Mouse (Mus musculus): ENCODE results near the gene Tsen15. TPM values are rescaled to one million over a fixed set of nuclear protein-coding genes. Genes with fewer than 3 reads are reported as not detected.
A peak's percentile ranks its signal among the peaks of the same experiment; 100 is the strongest.
"Not testable (repeated sequence)": the region's sequence is repeated elsewhere in the genome, so short reads cannot be mapped to it uniquely, and the experiment has no call there.

Gene Tsen15
- polyA plus RNA-seq, 1 experiment from 2014 or later, result 71.0 TPM

DNA sequence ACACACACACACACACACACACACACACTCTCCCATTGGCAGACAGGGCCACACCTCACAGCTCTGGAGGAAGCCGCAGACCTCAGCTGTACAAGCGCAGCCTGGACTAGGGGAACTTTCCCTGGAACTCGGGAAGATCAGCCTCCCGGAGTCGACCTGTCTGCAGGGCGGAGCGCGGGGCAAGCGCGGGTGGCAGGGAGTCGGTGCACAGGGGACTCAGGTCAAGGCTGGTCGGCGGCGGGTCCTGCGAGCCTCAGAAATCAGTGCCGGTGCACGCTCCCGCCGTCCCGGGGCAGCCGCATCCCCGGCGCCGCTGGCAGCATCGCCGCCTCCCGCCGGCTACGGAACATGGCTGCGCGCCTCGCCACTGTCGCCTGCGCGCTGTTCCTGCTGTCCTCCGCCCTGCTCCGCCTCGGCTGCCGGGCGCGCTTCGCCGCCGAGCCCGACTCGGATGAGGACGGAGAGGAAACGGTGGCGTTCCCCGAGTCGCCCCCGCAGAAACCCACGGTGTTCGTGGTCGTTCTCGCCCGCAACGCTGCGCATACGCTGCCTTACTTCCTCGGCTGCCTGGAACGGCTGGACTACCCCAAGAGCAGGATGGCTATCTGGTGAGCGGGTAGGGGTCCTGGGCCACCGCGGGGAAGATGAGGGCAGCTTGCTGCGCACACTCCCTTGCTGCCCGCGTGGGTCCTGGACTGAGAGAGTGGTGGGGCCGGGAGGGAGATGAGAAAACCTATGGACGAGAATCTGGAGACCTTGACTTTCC is 13.5 kb upstream of the Tsen15 start, which contains the start of gene Colgalt2:
Colgalt2 (plus strand) TSS at position 41 of the 766 bp plus-strand sequence.
- H3K4me1 ChIP-seq (ENCODE audit: control insufficient read depth, insufficient read depth, low read length), result 0 out of 2 replicates have a peak, but pooled peaks cover 10% of the 10 kb centered on the region
- WGBS, result under 1% methylated on average over 18 of the region's 70 CpGs
- H3K4me3 ChIP-seq (ENCODE audit: low read depth, low read length), result peak within 1 kb of the TSS; percentile 69
- no peaks in the 10 kb centered on the region for H3K9me3 ChIP-seq (ENCODE audit: control insufficient read depth, low read length)
- H3K4me2 ChIP-seq (ENCODE audit: low read depth, low read length), result peak within 1 kb of the TSS; percentile 97
- ATAC-seq (ENCODE audit: low read depth) (peak; percentile 88), DNase-seq (ENCODE audit: low spot score) (peak; percentile 82)
- H3K36me3 ChIP-seq (ENCODE audit: control insufficient read depth, insufficient read depth, low read length), result no peaks in the 10 kb centered on the region
- peak within 1 kb of the TSS; percentile 71 for H3K9ac ChIP-seq (ENCODE audit: low read depth, low read length)
- H3K27me3 ChIP-seq (replicated peaks; ENCODE audit: control insufficient read depth, insufficient read depth, low read length), result 0 out of 2 replicates have a peak, but pooled peaks cover 9% of the 10 kb centered on the region
- H3K27ac ChIP-seq (replicated peaks; ENCODE audit: low read depth, low read length), result peak within 1 kb of the TSS; percentile 68

DNA sequence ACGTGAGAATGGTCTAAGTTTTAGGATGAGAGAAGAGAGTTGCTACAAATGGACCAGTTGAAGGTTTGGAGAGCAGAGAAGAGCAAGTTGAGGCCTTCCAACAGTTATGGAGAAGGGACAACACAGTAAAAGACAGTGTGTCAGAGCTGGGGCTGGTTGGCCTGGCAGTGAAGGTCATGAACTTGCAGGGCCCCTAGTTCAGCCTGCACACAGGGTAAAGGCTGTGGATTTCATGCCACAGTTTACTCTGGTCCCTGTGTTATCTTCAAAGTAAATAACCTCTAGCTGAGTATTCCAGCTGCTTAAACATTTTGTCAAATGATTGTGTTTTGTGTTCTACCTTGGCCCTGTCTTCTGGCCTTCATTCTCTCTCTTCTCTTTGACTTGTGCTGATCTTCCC is 12.2 kb upstream of the Tsen15 start:
- H3K4me1 ChIP-seq (ENCODE audit: control insufficient read depth, insufficient read depth, low read length), result 0 out of 2 replicates have a peak, but pooled peaks cover 10% of the 10 kb centered on the region
- WGBS, result 66% methylated on average over 1 of the region's 1 CpGs
- 0 out of 2 replicates have a peak, but pooled peaks cover 9% of the 10 kb centered on the region for H3K27me3 ChIP-seq (replicated peaks; ENCODE audit: control insufficient read depth, insufficient read depth, low read length)
- H3K9me3 ChIP-seq (ENCODE audit: control insufficient read depth, low read length), result no peaks in the 10 kb centered on the region
- DNase-seq (ENCODE audit: low spot score), result no peak
- no peak overlapping the region for H3K9ac ChIP-seq (ENCODE audit: low read depth, low read length)
- no peaks in the 10 kb centered on the region for H3K36me3 ChIP-seq (ENCODE audit: control insufficient read depth, insufficient read depth, low read length)
- no peak overlapping the region for H3K4me2 ChIP-seq (ENCODE audit: low read depth, low read length)
- no peak overlapping the region for H3K27ac ChIP-seq (replicated peaks; ENCODE audit: low read depth, low read length)
- H3K4me3 ChIP-seq (ENCODE audit: low read depth, low read length), result no peak overlapping the region
- ATAC-seq (ENCODE audit: low read depth), result no peak

DNA sequence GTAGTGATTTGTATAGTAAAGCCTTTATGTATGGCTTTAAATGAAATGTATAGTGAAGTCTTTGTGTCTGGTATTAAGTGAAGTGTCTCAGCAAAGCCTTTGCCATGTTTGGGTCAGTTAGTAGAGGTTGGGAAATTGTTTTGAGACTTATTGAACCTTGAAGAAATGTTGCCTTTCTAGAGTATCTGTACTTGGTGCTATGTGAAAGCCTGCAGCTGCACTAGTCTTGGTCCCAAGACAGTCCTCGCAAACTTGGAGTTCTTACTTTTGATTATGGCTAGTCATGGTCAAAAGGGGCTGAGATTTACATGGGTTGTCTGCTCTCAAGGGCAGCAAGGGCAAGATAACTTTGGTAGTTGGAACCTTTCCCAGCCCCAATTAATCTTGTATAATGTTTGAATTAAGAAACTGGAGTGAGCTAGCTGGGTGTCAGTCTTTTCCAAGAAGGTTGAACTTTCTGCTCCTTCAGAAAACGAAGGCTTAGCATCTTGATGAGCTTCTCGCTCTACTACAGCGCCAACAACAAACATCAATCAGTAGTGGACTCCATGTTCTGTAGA is 8.5 kb upstream of the Tsen15 start:
- Histone ChIP-seq H3K9me3 (ENCODE audit: control insufficient read depth, low read length) (no peaks in the 10 kb centered on the region), H3K27me3 (replicated peaks; ENCODE audit: control insufficient read depth, insufficient read depth, low read length) (0 out of 2 replicates have a peak, but pooled peaks cover 1% of the 10 kb centered on the region), H3K4me2 (ENCODE audit: low read depth, low read length) (no peak overlapping the region), H3K9ac (ENCODE audit: low read depth, low read length) (no peak overlapping the region), H3K4me3 (ENCODE audit: low read depth, low read length) (no peak overlapping the region), H3K4me1 (ENCODE audit: control insufficient read depth, insufficient read depth, low read length) (no peaks in the 10 kb centered on the region), H3K27ac (replicated peaks; ENCODE audit: low read depth, low read length) (no peak overlapping the region), H3K36me3 (ENCODE audit: control insufficient read depth, insufficient read depth, low read length) (no peaks in the 10 kb centered on the region)
- ATAC-seq (ENCODE audit: low read depth), result no peak
- WGBS, result 86% methylated on average over 4 of the region's 4 CpGs
- DNase-seq (ENCODE audit: low spot score), result no peak

DNA sequence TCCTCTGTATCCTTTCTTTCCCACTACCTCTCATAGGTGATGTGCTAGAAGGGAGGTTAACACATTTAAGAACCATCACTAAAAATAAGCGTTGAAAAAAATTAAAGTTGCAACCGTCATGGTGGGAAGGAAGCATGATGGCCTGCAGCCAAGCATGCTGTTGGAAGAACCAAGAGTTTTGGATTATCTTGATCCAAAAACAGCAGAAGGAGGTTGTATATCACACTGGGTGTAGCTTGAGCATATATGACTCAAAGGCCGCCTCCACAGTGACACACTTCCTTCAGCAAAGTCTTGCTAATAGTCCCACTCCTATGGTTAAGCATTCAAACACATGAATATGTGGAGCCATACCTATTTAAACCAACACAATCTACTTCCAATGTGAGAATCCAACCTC is 7.6 kb upstream of the Tsen15 start:
- DNase-seq (ENCODE audit: low spot score) (no peak), ATAC-seq (ENCODE audit: low read depth) (no peak)
- 93% methylated on average over 3 of the region's 3 CpGs for WGBS
- Histone ChIP-seq H3K36me3 (ENCODE audit: control insufficient read depth, insufficient read depth, low read length) (no peaks in the 10 kb centered on the region), H3K27ac (replicated peaks; ENCODE audit: low read depth, low read length) (no peak overlapping the region), H3K4me1 (ENCODE audit: control insufficient read depth, insufficient read depth, low read length) (no peaks in the 10 kb centered on the region), H3K9ac (ENCODE audit: low read depth, low read length) (no peak overlapping the region), H3K4me2 (ENCODE audit: low read depth, low read length) (no peak overlapping the region), H3K9me3 (ENCODE audit: control insufficient read depth, low read length) (no peaks in the 10 kb centered on the region), H3K27me3 (replicated peaks; ENCODE audit: control insufficient read depth, insufficient read depth, low read length) (no peaks in the 10 kb centered on the region), H3K4me3 (ENCODE audit: low read depth, low read length) (no peak overlapping the region)

DNA sequence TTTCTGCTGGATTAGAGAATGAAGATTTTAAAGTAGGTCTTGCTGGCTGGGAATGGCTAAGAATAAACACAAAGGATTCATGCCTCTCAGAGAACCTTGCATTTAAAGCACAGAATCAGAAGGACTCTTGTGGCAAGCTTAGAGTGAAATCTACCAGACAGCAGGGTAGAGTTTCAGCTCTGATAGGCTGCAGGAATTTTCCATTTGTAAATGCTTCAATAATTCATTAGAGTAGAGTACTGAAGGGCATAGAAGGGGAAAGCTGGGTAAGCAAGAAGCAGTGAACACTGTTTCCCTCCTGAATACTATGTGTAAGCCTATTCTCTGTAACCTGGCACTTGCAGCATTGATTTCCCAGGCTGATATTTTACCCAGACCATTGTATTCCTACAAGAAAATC is 2.8 kb upstream of the Tsen15 start:
- H3K27me3 ChIP-seq (replicated peaks; ENCODE audit: control insufficient read depth, insufficient read depth, low read length), result no peaks in the 10 kb centered on the region
- no peaks in the 10 kb centered on the region; the same call in 1 of the 2 replicates for H3K4me1 ChIP-seq (ENCODE audit: control insufficient read depth, insufficient read depth, low read length)
- H3K27ac ChIP-seq (replicated peaks; ENCODE audit: low read depth, low read length), result no peak overlapping the region
- no peaks in the 10 kb centered on the region for H3K9me3 ChIP-seq (ENCODE audit: control insufficient read depth, low read length)
- H3K9ac ChIP-seq (ENCODE audit: low read depth, low read length), result no peak overlapping the region
- ATAC-seq (ENCODE audit: low read depth) (no peak), DNase-seq (ENCODE audit: low spot score) (no peak)
- no peaks in the 10 kb centered on the region for H3K36me3 ChIP-seq (ENCODE audit: control insufficient read depth, insufficient read depth, low read length)
- H3K4me3 ChIP-seq (ENCODE audit: low read depth, low read length), result no peak overlapping the region
- no peak overlapping the region for H3K4me2 ChIP-seq (ENCODE audit: low read depth, low read length)

DNA sequence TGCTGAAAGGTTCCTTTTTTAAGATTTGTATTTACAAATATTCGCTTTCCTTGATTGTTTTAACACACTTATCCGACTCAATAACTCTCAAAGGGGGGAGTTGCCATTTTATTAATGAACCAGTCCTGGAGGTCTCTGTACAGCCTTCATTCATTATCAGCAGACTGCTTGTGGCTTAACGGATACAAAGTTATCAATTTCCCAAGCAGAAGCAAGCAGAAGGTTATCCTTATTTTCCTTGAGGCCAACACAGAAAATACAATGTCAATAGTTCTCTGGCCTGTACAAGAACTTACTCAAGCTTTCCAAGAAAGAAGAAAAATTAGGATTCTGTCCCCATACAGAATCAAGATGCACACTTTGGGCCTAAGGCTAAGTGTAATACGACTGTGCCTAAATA is 795 bp downstream of the Tsen15 start:
- not testable (repeated sequence) for H3K9me3 ChIP-seq (ENCODE audit: control insufficient read depth, low read length); H3K27ac ChIP-seq (replicated peaks; ENCODE audit: low read depth, low read length); DNase-seq (ENCODE audit: low spot score); H3K4me1 ChIP-seq (ENCODE audit: control insufficient read depth, insufficient read depth, low read length); H3K27me3 ChIP-seq (replicated peaks; ENCODE audit: control insufficient read depth, insufficient read depth, low read length); ATAC-seq (ENCODE audit: low read depth)
- H3K4me2 ChIP-seq (ENCODE audit: low read depth, low read length), result peak overlapping the region; percentile 57
- peak overlapping the region; percentile 85 for H3K9ac ChIP-seq (ENCODE audit: low read depth, low read length)
- H3K36me3 ChIP-seq (ENCODE audit: control insufficient read depth, insufficient read depth, low read length), result peaks cover 17% of the 10 kb centered on the region; the same call in 1 of the 2 replicates
- H3K4me3 ChIP-seq (ENCODE audit: low read depth, low read length), result peak overlapping the region; percentile 90
- 28% methylated on average over 2 of the region's 4 CpGs for WGBS

DNA sequence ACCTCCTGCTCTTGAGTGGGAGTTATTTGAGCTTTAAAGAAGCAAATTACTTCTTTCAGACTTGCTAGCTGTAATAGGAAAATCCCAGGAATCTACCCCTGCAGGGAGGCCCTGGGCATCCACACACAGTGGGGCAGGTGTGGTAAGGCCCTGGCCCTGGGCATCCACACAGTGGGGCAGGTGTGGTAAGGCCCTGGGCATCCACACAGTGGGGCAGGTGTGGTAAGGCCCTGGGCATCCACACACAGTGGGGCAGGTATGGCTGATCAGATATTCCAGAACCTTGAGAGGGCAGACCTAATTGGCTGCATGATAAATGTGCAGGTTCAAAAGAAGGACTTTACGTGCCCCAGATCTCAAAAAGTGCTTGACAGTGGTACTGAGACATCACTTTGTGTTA is 1.9 kb downstream of the Tsen15 start:
- Histone ChIP-seq H3K36me3 (ENCODE audit: control insufficient read depth, insufficient read depth, low read length) (peaks cover 26% of the 10 kb centered on the region; the same call in 1 of the 2 replicates), H3K4me1 (ENCODE audit: control insufficient read depth, insufficient read depth, low read length) (no peaks in the 10 kb centered on the region; the same call in 1 of the 2 replicates), H3K27ac (replicated peaks; ENCODE audit: low read depth, low read length) (no peak overlapping the region), H3K9me3 (ENCODE audit: control insufficient read depth, low read length) (no peaks in the 10 kb centered on the region), H3K9ac (ENCODE audit: low read depth, low read length) (no peak overlapping the region), H3K4me2 (ENCODE audit: low read depth, low read length) (no peak overlapping the region), H3K27me3 (replicated peaks; ENCODE audit: control insufficient read depth, insufficient read depth, low read length) (no peaks in the 10 kb centered on the region), H3K4me3 (ENCODE audit: low read depth, low read length) (no peak overlapping the region)
- 97% methylated on average over 1 of the region's 1 CpGs for WGBS
- DNase-seq (ENCODE audit: low spot score) (no peak), ATAC-seq (ENCODE audit: low read depth) (no peak)

DNA sequence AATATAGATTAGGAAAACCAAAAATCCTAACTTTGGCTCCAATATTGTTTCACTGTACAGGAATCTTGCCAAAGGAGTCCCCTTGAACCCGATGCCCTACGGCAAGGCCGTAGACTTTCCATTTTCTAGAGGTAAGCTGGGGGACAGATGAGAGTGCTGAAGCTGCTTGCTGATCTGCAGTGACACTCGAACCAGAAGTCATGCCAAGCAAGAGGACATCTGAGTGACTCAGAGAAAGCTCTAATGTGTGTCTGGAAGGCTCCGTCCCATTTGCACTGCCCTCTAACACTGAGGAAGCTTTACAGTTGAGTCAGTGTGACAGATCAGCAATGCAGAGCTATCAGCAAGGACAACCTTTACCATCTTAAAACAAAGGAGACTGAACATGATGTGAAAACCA is 8.2 kb downstream of the Tsen15 start:
- no peak overlapping the region for H3K4me3 ChIP-seq (ENCODE audit: low read depth, low read length)
- H3K4me2 ChIP-seq (ENCODE audit: low read depth, low read length), result no peak overlapping the region
- no peak for DNase-seq (ENCODE audit: low spot score)
- 88% methylated on average over 5 of the region's 5 CpGs for WGBS
- no peak overlapping the region for H3K9ac ChIP-seq (ENCODE audit: low read depth, low read length)
- H3K27me3 ChIP-seq (replicated peaks; ENCODE audit: control insufficient read depth, insufficient read depth, low read length), result no peaks in the 10 kb centered on the region
- no peak for ATAC-seq (ENCODE audit: low read depth)
- no peak overlapping the region for H3K27ac ChIP-seq (replicated peaks; ENCODE audit: low read depth, low read length)
- no peaks in the 10 kb centered on the region for H3K4me1 ChIP-seq (ENCODE audit: control insufficient read depth, insufficient read depth, low read length)
- H3K9me3 ChIP-seq (ENCODE audit: control insufficient read depth, low read length), result no peaks in the 10 kb centered on the region
- H3K36me3 ChIP-seq (ENCODE audit: control insufficient read depth, insufficient read depth, low read length), result peaks cover 44% of the 10 kb centered on the region

Measured in embryonic facial prominence, embryonic 14.5 days (tissue).